Mouse (Mus musculus) heart, postnatal 0 days (tissue): ENCODE results near the gene Orm3. TPM values are rescaled to one million over a fixed set of nuclear protein-coding genes. Genes with fewer than 3 reads are reported as not detected.

Experiments used
- ATAC-seq: fragments of 200-750 bp; cut with Nextera tagmentation; 2 replicates; pipeline ENCODE4 v1.8.0; 2017; ENCODE audit warnings: low read depth, moderate number of reproducible peaks, moderate library complexity; ENCODE audit not compliant: insufficient read depth
- DNase-seq: peaks from one replicate; pipeline ENCODE4 v3.0.0-alpha.2; 2016; ENCODE audit warnings: low spot score
- H3K27ac ChIP-seq: fragments of 300-500 bp; sonication (generic); 2 replicates; pipeline ENCODE4 v1.5.1; 2014; ENCODE audit warnings: low read depth, mild to moderate bottlenecking
- H3K27me3 ChIP-seq: fragments of 300-500 bp; sonication (generic); 2 replicates; pipeline ENCODE4 v1.6.1; 2014; ENCODE audit warnings: low read length, mixed read lengths; ENCODE audit not compliant: control insufficient read depth, insufficient read depth
- H3K36me3 ChIP-seq: fragments of 300-500 bp; sonication (generic); replicated peaks from 2 replicates; pipeline ENCODE4 v1.6.1; 2014; ENCODE audit warnings: low read length, mixed read lengths; ENCODE audit not compliant: control insufficient read depth, insufficient read depth
- H3K4me1 ChIP-seq: fragments of 300-500 bp; sonication (generic); 2 replicates; pipeline ENCODE4 v1.6.1; 2014; ENCODE audit warnings: antibody characterized with exemption; ENCODE audit not compliant: control insufficient read depth, insufficient read depth
- H3K4me2 ChIP-seq: fragments of 300-500 bp; sonication (generic); 2 replicates; pipeline ENCODE4 v1.6.1; 2014; ENCODE audit warnings: low read depth, mild to moderate bottlenecking, low read length, moderate library complexity
- H3K4me3 ChIP-seq: fragments of 300-500 bp; sonication (generic); 2 replicates; pipeline ENCODE4 v1.5.1; 2014; ENCODE audit warnings: low read depth, low read length
- H3K9ac ChIP-seq: fragments of 300-500 bp; sonication (generic); replicated peaks from 2 replicates; pipeline ENCODE4 v1.6.1; 2014; ENCODE audit warnings: low read depth, low read length, mixed read lengths
- H3K9me3 ChIP-seq: fragments of 300-500 bp; sonication (generic); replicated peaks from 2 replicates; pipeline ENCODE4 v1.6.1; 2016; ENCODE audit warnings: low read length; ENCODE audit not compliant: control insufficient read depth
- CTCF ChIP-seq: IDR thresholded peaks from 2 replicates; pipeline ENCODE4 v1.5.1; 2016; ENCODE audit warnings: antibody characterized with exemption, control low read depth, low read depth
- EP300 ChIP-seq: IDR thresholded peaks from 2 replicates; pipeline ENCODE4 v1.6.1; 2016; ENCODE audit warnings: antibody characterized with exemption, low read depth
- WGBS: fragments of 180-500 bp; shearing (Covaris S2); extraction: QIAGEN DNeasy Blood & Tissue Kit; methylation state at CpG from one replicate; pipeline ENCODE4 v1.1.7; 2014; 5-methylcytosine and 5-hydroxymethylcytosine counted together
- polyA plus RNA-seq: library from polyadenylated mRNA; unstranded; fragments of >200 nt; fragmentation: Nextera tagmentation; extraction: Ambion mirVana; gene quantifications from 2 replicates; pipeline ENCODE4 v1.2.1, GENCODE M21; 2015
- total RNA-seq: library from RNA; depleted of rRNA; stranded (reverse); fragments of >200 nt; gene quantifications from 2 replicates; pipeline ENCODE4 v1.2.3, GENCODE M21; 2014; ENCODE audit warnings: low replicate concordance

The Orm3 gene
- total and polyA plus RNA-seq, 2 experiments from 2014 or later: not detected

- Histone ChIP-seq H3K9ac (no peak overlapping the region), H3K36me3 (peaks cover 6% of the 10 kb centered on the region; the same call in 1 of the 2 replicates), H3K4me2 (no peak overlapping the region), H3K27me3 (no peaks in the 10 kb centered on the region), H3K27ac (no peak overlapping the region), H3K9me3 (no peaks in the 10 kb centered on the region), H3K4me1 (no peaks in the 10 kb centered on the region), H3K4me3 (no peak overlapping the region)
- no peak for DNase-seq
- ATAC-seq: no peak
- WGBS: 64% methylated on average over 8 of the region's 8 CpGs
- TF ChIP-seq EP300 (no peak), CTCF (no peak)
Measured at GRCm38 (mm10) chr4:63389121-63389886, 33.3 kb downstream of the Orm3 start.

GRCm38 (mm10) chr4:63389887-63390528 lies 34.0 kb downstream of the Orm3 start:
- Histone ChIP-seq H3K4me2 (no peak overlapping the region), H3K4me1 (no peaks in the 10 kb centered on the region), H3K9ac (no peak overlapping the region), H3K4me3 (no peak overlapping the region), H3K27me3 (no peaks in the 10 kb centered on the region), H3K9me3 (no peaks in the 10 kb centered on the region), H3K36me3 (peaks cover 10% of the 10 kb centered on the region; the same call in 1 of the 2 replicates), H3K27ac (no peak overlapping the region)
- TF ChIP-seq EP300 (no peak), CTCF (no peak)
- DNase-seq (no peak), ATAC-seq (no peak)
- 74% methylated on average over 11 of the region's 11 CpGs for WGBS

DNA sequence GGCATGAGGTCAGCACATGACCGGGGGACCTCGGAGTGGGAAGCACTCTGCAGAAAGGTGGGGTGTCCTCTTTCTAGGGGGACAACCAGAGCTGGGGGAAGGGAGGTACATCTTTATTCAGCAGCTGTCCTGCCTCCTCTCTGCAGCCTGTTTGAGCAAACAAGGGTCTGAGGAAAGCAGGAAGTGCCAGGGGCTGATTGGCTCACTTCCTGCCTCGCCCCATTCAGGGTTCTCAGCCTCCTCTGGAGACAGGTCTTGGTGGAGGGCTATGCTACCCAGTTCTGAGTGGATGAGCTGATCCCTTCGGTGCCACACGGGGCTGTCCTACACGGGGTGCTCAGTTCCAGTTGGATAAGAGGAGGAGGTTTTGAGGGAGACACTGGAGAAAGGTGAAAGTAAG lies 35.4 kb downstream of the Orm3 start:
- Histone ChIP-seq H3K4me1 (no peaks in the 10 kb centered on the region), H3K9ac (no peak overlapping the region), H3K27ac (no peak overlapping the region; the same call in 1 of the 2 replicates), H3K4me3 (no peak overlapping the region), H3K4me2 (no peak overlapping the region), H3K9me3 (no peaks in the 10 kb centered on the region), H3K36me3 (peaks cover 11% of the 10 kb centered on the region), H3K27me3 (no peaks in the 10 kb centered on the region)
- DNase-seq (no peak), ATAC-seq (no peak)
- WGBS: 59% methylated on average over 6 of the region's 6 CpGs
- TF ChIP-seq EP300: no peak
- TF ChIP-seq CTCF: no peak

DNA sequence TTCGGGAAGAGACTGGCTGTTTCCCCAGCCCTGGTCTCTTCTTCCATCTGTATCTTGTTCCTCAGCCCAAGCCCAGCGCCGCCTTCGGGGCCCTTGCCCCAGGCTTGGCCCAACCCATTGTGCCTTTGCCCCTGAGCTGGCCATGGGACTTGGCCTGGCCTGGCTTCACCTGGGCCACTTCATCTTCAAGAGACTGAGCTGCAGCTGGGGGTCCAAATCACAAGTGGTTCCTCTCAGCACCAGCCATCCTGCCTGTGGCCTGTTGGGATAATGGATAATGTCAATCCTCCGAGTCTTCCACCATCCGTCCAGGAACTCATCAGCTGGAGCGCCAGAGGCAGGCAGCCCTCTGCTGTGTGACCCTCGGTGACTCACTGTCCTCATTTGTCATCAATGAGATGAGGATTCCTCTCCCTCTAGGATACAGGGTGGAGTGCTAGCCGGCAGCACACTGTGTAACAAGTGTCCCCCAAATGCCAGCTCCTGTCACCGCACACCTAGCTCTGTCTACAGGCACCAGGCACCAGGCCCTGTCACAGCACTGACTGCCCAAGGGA lies 42.1 kb downstream of the Orm3 start:
- Histone ChIP-seq H3K9ac (no peak overlapping the region), H3K4me2 (no peak overlapping the region), H3K4me3 (no peak overlapping the region), H3K27ac (no peak overlapping the region), H3K36me3 (peaks cover 11% of the 10 kb centered on the region), H3K27me3 (no peaks in the 10 kb centered on the region), H3K4me1 (peaks cover 17% of the 10 kb centered on the region; the same call in 1 of the 2 replicates), H3K9me3 (no peaks in the 10 kb centered on the region)
- DNase-seq (no peak), ATAC-seq (no peak)
- WGBS: 75% methylated on average over 10 of the region's 10 CpGs
- no peak for TF ChIP-seq EP300

DNA sequence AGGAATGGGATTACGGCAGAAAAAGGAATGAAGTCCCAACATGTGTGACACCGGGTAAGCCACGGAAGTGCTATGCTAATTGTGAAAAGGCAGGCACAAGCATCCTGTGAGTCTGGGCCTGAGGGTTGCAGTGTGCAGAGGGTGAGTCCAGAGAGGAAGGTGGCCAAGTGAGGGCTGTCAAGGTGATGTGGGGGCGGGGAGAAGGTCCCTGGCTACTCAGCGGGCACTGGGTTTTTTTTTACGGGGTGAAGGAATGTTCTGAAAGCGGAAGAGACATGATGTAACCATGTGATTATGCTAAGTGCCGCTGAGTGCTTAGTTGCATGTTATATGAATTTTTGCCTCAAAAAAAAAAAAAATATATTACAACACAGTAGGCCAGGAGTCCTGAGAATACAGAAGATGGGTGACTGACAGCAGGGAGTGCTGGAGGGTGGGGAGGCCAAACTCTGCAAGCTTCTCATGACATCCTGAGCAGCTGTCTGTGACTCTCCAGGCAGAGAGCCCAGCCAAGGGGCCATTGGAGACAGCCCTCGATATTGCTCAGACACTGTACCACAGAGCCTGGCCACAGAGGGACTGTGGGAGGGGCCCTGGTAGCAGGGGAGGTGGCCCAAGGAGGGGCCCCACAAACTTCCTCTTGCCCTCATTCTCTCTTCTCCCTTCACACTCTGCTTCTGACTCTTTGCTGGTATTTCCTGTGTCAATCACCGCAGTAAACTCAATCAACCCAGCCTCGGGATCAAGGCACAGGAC lies 43.1 kb downstream of the Orm3 start:
- H3K4me3 ChIP-seq: no peak overlapping the region

More for the DNA sequence above, 43.1 kb downstream of the Orm3 start:
- no peaks in the 10 kb centered on the region for H3K27me3 ChIP-seq
- DNase-seq: no peak
- H3K9me3 ChIP-seq: no peaks in the 10 kb centered on the region
- ATAC-seq: no peak
- TF ChIP-seq CTCF: no peak
- no peak for TF ChIP-seq EP300
- H3K27ac ChIP-seq: peak overlapping the region; percentile 75
- WGBS: 41% methylated on average over 11 of the region's 11 CpGs
- no peak overlapping the region for H3K9ac ChIP-seq
- peaks cover 17% of the 10 kb centered on the region; the same call in 1 of the 2 replicates for H3K4me1 ChIP-seq
- peaks cover 10% of the 10 kb centered on the region for H3K36me3 ChIP-seq
- H3K4me2 ChIP-seq: no peak overlapping the region
